Mouse (Mus musculus) cerebellum, postnatal 25 days (tissue): ENCODE data around the gene Usp47.

Experiments used
- DNase-seq, 2 experiments: peaks; one replicate each; pipeline ENCODE4 v3.0.0; 2021; ENCODE audit warnings: mixed read lengths in 2 of 2

The Usp47 gene

GRCm38 (mm10) chr7:112123612-112124011 lies 100.3 kb downstream of the Usp47 start:
- DNase-seq, result no peak

DNA sequence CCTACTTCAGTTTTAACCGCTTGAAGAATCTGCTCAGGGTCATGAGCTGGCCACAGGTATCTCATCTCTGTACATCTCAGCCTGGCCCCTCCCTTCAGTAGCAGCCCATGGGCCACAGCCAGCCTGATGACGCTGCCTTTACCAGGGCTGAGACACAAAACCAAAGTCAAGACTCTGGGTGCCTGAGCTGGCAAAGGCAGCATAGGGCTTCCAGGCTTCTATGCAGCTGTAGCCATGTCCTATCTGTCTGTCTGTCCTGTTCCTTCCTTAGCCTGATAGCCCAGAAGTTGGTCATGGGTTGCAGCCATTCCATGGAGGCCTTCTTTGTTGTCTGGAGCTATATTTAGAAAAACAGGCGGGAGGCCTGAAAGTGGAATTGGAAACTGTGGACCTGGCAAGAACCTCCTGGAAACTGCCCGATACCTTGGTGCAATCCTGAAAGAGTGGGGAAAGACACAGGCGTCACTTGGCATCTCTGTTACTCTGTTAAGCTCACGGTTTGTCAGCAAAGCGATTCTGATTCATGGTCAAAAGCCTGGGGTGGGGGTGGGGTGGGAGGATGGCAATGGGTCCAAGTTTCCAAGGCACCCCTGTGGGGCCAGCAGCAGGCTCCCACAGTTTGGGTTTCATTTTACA lies 102.4 kb downstream of the Usp47 start:
- peak; percentile 48 to 64 for DNase-seq

- no peak for DNase-seq
Measured at GRCm38 (mm10) chr7:112127085-112127637, 103.9 kb downstream of the Usp47 start.

DNA sequence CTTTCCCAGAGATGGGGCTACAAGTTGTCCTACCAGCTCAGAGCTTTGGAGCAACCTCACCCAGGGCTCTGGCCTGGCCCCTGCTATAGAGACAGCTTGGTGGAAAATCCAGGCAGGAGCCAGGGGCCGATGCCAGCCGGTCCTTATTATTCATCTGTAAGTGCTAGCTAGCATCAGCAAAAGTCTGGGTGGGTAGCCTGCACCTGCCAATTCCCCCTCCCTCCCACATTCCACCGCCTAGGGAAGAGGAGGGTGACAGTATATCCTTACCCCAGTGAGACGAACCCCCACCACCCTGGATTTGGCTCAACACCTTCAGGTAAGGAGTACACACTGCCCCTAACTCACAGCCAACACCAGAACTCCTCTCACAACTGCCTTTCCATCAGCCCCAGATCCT lies 104.7 kb downstream of the Usp47 start:
- DNase-seq, result peak; percentile 62 to 69

DNA sequence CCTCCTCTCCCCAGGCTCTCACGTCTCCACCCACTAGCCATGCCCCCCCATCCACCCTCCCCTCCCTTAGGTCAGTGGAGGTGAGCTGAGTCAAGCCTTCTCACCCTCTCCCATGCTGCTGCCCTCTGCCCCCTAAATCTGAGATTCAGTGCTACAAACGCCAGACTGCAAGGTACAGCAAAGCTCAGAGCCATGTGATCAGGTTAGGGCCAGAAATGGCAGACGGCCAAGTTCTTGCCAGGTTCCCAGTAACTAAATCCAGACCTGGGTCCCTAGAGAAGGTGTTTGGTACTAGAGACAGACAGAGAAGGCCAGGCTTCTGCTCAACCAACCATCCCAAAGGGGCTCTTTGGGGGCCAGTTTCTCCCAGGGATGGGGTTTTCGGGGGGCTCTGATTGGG lies 105.5 kb downstream of the Usp47 start:
- peak; percentile 56 to 70 for DNase-seq

GRCm38 (mm10) chr7:112129851-112130250 lies 106.5 kb downstream of the Usp47 start:
- peak; percentile 43 to 53 for DNase-seq

DNA sequence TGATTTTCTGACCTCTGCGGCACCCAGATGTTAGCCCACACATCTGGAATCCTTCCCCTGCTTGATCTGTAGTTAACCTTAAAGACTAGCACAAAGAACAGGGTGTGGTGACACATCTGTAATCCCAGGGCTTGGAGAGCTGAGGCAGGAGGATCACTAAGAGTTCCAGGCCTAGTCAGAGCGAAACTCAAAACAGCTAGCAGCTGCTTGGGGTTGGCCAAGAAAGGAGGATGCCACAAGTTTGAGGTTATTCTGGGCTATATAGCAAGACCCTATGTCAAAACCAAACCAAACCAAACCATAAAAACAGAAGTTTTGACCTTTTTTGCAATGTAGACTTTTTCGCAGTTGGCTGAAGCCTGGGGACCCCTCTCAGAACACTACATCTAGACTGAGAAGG lies 107.4 kb downstream of the Usp47 start:
- no peak for DNase-seq

DNA sequence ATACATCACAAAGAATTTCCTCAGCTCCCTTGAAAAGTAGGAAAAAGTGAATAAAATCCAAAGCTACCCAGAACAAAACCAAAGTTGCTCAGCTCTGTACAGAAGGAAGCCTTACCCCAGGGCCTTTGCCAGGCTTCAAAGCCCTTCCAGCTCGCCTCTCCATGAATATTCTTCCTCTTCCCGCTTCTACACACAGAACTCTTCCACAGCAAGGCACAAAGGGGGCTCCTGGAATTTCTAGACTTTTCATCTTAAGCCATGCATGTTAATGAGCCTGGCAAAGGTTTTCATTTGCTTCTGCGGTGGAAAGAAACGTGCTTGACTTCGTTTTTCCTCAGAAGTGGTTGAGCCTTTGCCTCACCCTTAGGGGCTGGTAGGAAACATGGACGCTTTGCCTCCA lies 108.7 kb downstream of the Usp47 start:
- no peak for DNase-seq

- DNase-seq, result peak in 1 of 2 experiments; percentile 30
Measured at GRCm38 (mm10) chr7:112133277-112133676, 110.0 kb downstream of the Usp47 start.

DNA sequence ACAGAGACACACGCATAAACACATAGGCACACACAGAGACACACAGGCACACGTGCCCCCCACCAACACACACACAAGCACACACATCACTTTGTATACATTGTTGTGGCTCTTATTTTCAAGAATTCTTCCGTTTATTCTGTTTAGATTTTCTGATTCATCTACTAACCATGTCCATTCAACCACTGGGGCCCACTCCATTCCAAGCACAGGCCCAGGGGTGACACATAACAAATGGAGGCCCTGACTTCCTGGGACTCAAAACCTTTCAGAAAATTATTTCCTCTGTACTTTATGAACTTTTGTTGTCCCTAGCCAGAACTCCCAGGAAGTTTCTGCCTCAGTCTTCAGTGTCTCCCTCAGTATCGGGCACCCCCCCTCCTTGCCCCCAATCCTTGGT lies 111.9 kb downstream of the Usp47 start:
- no peak for DNase-seq

GRCm38 (mm10) chr7:112136537-112136936 lies 113.2 kb downstream of the Usp47 start:
- DNase-seq, result no peak

DNA sequence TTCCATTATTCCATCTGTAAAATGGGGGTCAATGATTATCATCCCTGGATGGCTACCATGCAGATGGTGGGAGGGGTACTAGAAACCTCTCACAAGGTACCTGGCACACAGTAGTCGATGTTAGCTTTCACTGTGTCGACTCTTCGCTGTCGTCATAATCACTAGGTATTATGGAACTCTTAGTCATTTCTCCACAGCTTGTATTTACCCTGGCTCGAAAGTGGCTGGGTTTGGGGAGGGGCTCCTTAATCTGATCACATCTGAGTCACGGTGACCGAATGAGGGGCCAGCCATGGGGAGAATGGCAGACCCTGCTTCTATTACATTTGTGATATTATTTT lies 114.8 kb downstream of the Usp47 start:
- no peak for DNase-seq

- no peak for DNase-seq
Measured at GRCm38 (mm10) chr7:112138509-112139405, 115.5 kb downstream of the Usp47 start.

DNA sequence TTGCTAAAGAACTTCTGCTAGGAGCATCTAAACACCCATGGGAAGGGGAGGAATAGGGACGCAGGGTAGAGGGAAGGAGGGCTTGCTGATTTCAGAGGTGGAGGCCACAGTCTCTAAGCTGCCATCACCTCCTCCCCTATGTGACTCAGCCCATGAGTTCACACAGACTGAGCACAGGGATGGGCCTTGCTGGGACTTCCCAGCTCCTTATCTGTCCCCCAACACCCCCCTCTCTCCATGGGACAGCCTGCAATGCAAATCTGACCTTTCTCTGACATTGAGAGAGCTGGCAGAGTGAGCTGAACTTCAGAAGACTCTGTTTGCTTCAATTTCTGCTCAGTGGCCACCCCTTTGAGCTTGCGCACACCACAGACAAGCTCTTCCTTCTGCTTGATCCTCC lies 117.4 kb downstream of the Usp47 start:
- no peak for DNase-seq

DNA sequence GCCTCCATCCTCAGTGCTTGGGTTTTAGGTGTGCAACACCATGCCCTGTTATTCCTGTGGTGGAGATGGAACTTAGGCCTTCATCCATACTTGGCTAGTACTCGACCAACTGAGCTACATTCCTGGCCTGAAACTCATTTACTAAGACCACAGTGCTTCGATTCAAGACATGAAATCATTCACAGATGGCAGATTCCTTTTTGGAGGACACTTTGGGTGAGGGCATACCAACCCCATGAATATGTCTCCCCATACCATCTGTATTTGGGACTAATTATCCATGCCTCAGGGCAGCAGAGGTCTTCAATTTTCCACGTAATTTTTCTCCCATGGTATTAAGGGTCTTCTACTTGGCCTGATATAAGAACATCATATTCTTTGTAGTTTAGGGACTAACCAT lies 119.3 kb downstream of the Usp47 start:
- DNase-seq, result no peak

DNA sequence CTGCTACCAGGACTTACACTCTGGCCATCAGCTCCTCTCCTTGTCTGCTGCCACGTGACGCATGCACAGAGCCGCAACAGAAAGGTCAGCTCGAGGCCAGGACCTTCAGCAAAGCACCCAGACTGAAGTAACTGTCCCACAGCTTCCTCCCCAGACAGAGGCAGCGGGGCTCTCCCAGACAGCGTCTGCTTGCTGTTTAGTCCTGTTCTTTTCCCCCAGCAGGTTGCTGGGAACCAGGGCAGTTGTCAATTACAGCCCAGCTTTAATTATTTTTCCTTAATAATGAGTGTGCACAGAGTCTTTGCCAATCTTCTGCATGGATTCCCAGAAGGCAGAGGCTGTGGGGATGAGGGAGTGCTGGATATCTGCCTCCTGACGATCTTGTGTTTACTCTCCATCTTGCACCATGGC lies 119.8 kb downstream of the Usp47 start:
- DNase-seq, result no peak

- DNase-seq, result no peak
Measured at GRCm38 (mm10) chr7:112143978-112144377, 120.7 kb downstream of the Usp47 start.

DNA sequence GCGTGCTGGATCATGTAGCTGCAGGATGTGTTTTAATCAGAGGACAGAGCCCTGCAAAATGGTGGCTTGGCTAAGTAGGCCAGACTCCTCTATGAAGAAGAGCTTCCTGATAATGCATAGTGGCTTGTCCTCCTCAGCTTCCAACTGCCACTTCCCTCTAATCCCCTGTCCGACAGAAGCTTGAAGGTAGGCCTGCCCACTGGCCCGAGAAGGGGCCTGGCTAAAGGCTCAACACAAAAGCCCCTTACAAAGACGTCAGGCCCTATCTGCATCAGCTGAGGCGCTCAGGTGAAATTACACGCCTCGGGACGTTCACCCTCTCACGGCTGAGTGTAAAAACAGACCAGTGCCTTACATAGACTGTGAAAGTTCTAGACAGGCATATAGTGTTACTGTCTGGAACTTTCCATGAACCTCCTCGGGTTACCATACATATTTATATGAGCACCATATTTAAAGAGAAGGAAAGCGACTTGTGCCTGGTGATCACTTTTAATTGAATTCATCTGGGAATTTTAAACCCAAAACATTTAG lies 121.4 kb downstream of the Usp47 start:
- DNase-seq, result no peak

DNA sequence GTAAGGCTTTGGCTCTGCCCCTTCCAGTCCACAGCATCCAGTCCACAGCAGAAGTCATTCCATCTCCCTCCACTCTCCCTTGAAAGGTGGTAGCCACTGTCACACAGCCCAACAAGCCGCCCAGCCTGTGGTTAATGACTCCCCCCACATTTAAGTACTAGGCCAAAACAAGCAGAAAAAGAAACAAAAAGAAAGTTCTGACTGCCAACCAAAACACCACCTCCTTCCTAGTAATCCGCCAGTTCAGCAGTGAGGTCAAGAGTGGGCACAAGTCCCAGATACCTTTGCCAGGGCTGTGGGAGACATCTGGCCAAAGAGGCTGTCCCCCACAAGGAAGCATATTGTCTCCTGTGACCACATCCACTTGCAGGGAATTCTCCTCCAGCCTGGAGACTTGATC lies 124.7 kb downstream of the Usp47 start:
- DNase-seq, result peak in 1 of 2 experiments; percentile 34

DNA sequence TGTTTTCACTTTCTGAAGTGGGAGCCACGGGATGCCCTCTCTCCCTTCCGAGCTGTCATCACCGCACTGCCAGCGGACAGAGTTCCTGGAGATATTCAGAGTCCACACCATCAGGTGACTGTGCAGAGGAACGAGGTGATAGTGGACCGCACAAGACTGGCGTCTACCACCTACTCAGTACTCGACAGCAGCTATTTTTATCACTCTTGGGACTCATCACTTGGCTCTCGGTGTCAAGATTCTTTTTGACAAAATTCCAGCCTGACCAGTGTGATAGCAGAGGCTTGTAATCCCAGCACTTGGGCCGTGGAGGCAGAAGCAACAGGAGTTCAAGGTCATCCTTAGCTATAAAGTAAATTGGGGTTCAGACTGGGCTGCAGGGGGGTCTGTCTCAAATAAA lies 125.8 kb downstream of the Usp47 start:
- DNase-seq, result no peak

GRCm38 (mm10) chr7:112154445-112154844 lies 131.1 kb downstream of the Usp47 start:
- no peak for DNase-seq

- DNase-seq, result no peak
Measured at GRCm38 (mm10) chr7:112155194-112155593, 131.9 kb downstream of the Usp47 start.

DNA sequence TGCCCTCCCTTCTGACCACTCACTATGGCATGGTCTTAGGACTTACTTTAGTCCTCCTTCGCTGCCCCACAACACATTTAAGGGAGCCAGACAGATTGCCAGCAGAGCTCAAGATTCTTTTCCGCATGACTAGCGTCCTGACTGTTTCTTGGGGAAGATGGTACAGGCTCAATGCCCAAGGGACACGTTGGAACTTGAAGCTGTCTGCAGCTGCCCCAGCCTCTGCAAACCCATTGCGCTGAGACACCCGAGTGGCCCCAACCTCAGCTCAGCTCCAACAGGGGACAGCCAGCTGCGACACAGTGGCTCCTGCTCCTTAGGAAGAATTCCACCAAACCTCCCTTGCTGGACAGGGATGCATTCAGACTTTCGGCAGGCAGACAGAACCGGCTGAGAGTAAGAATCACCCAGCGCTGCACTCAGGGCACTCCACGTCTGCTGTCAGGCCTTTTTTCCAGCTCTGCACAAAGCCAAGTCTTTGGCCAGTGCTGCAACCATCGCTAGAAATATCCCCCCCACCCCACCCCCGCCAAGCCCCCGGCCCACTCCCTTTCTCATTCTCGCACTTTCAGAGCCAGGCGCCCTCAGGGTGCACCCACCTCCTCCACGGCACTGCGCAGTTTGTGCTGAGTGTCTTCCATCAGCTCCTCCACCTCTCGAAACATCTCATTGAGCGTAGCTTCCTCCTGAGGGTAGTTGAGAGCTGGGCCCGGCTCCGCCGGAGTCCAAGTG lies 134.4 kb downstream of the Usp47 start:
- DNase-seq, result no peak
